Mouse (Mus musculus) brain, embryonic 14.5 days (tissue): ENCODE results near the gene Pi4kb. TPM values are rescaled to one million over a fixed set of nuclear protein-coding genes. Genes with fewer than 3 reads are reported as not detected.

ENCODE experiments used
- DNase-seq: peaks from one replicate; pipeline ENCODE4 v3.0.0-alpha.2; 2011; ENCODE audit warnings: low read depth
- CTCF ChIP-seq: fragments of 200-500 bp; IDR thresholded peaks from 2 replicates; pipeline ENCODE4 v1.5.1; 2012; ENCODE audit warnings: inconsistent platforms, mild to moderate bottlenecking, moderate library complexity, borderline replicate concordance; ENCODE audit not compliant: insufficient read depth, insufficient read length; ENCODE audit errors: extremely low read depth
- POLR2A ChIP-seq: fragments of 200-500 bp; IDR thresholded peaks from 2 replicates; pipeline ENCODE4 v1.6.1; 2012; ENCODE audit warnings: mild to moderate bottlenecking, inconsistent platforms, borderline replicate concordance; ENCODE audit not compliant: poor library complexity, insufficient read depth, insufficient read length, severe bottlenecking; ENCODE audit errors: extremely low read depth
- polyA plus RNA-seq: library from polyadenylated mRNA; depleted of rRNA; stranded (reverse); fragments of >200 nt; gene quantifications from 2 replicates; pipeline ENCODE4 v1.2.3, GENCODE M21; 2012

Pi4kb gene
- polyA plus RNA-seq, 1 experiment = 59.5 TPM

DNA sequence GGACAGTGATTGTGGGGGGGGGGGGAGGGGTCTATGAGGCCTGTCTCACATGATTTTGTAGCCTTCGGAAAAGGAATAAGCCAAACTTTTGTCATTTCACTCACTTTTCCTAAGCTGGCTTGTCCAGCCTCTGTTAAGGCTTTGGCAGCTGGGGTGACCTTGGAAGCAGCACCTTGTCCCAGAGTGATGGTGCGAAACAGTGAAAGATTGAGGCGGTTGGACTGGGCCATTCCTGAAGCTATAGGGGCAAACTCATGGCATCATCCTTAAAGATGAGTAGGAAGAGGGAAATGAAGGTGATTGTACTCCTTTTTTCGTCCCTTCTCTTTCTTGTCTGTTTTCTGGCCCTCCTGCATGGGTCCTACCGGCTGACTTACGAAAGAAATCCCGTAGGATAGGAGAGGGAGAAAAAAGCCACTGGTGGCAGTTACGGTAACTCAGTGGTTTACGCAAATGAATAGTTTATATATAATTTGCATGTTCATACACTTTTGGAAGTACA lies 454 bp upstream of the Pi4kb start:
- no peak for DNase-seq
- no peak for TF ChIP-seq POLR2A
- TF ChIP-seq CTCF = no peak

DNA sequence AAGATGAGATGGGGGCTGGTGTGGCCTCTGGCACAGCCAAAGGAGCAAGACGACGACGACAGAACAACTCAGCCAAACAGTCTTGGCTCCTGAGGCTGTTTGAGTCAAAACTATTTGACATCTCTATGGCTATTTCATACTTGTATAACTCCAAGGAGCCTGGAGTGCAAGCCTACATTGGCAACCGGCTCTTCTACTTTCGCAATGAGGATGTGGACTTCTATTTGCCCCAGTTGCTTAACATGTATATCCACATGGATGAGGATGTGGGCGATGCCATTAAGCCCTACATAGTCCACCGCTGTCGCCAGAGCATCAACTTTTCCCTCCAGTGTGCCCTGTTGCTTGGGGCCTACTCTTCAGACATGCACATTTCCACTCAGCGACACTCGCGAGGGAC lies 9.8 kb downstream of the Pi4kb start:
- no peak for DNase-seq
- TF ChIP-seq POLR2A (no peak), CTCF (no peak)

DNA sequence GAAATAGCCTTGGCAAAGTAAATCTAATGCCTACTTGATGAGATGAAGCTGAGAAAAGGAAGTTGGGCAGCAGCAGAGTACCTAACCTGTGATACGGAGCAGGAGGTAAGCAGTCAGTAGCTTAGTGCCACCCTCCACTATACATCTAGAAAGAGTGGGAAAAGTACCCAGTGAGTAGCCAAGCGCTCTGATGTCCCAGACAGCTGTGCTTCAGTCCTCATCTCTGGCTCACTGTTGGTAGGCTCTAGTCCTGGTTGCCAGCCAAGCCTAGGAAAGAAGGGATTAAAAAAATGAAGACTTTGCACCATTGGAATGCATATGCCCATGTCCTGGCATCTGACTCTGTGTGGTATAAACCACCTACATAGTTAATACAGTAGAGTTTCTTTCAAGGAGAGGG lies 11.0 kb downstream of the Pi4kb start:
- DNase-seq = no peak

GRCm38 (mm10) chr3:94987578-94987977 lies 13.0 kb downstream of the Pi4kb start:
- DNase-seq = no peak
- no peak for TF ChIP-seq POLR2A
- TF ChIP-seq CTCF = no peak

More for the DNA sequence above, 11.0 kb downstream of the Pi4kb start:
- TF ChIP-seq CTCF (no peak), POLR2A (no peak)

- no peak for TF ChIP-seq POLR2A
- no peak for TF ChIP-seq CTCF
- DNase-seq = peak; percentile 30
Measured at GRCm38 (mm10) chr3:94989159-94989761, 14.7 kb downstream of the Pi4kb start.

DNA sequence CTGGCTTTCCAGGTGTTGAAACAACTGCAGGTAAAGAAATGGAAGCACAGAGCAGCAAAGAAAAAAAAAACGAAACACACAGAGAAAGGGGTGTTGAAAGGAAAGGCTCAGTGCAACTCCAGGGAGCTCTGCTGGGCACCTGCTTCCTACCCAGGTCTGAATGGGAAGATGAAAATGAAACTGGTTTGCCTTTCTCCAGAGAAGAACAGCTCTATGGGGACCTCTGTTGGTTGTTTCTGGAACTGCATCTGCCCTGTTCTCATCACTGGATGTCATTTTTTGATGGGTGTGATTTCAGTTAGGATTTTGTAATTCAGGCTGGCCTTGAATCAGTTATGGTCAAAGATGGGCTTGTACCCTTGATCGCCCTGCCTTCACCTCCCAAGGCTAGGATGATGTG lies 22.4 kb downstream of the Pi4kb start:
- TF ChIP-seq POLR2A = no peak
- TF ChIP-seq CTCF = peak; percentile 89
- DNase-seq = peak; percentile 72

GRCm38 (mm10) chr3:95002569-95002968 lies 28.0 kb downstream of the Pi4kb start:
- TF ChIP-seq POLR2A = no peak
- no peak for TF ChIP-seq CTCF
- DNase-seq = peak; percentile 67

DNA sequence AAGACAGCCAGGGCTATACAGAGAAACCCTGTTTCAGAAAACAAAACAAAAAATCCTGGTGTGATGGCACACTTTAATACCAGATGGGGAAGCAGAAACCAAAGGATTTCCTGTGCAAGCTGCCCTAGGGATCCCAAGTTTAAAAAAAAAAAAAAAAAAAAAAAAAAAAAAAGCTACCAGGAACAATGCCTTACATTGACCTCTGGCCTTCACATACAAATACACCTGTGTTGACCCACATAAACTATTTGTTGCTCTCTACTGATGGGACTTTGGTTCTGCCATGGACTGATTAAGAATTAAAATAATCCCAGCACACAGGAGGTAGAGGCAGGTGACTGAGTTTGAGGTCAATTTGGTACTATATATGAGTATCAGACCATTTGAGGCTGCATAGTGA lies 28.7 kb downstream of the Pi4kb start:
- no peak for DNase-seq
- TF ChIP-seq CTCF (no peak), POLR2A (no peak)

DNA sequence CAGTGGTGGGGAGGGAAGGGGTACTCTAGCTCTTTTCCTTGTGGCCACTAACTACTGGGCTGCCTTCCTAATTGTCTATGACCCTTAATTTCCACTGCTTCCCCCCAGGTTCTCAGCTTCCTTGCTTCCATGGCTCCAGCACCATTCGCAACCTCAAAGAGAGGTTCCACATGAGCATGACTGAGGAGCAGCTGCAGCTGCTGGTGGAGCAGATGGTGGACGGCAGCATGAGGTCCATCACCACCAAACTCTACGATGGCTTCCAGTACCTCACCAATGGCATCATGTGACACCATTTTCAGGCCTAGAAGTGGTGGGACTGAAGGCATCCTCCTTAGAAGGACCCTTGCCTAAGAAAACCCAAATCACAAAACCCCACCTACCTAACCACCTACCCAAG lies 31.1 kb downstream of the Pi4kb start:
- no peak for TF ChIP-seq POLR2A
- TF ChIP-seq CTCF = no peak
- DNase-seq = no peak

DNA sequence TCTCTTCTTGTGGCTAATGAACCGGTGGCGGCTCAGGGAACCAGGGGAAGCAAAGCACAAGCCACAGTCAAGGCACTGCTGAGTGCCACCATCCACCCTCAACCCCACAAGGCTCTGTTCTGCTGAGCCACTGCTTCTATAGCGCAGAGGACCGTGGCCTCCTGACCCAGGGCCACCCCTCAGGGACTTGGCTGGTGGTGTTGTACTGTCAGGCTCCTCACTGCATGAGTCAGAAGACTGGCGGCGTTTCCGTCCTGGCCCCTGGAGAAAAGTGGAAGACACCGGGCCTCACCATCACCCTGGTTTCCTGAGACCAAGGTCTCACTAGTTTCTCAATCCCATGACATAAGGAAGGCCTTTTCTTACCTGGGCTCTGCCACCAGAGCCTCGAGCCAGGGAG lies 33.2 kb downstream of the Pi4kb start:
- TF ChIP-seq CTCF (no peak), POLR2A (no peak)
- no peak for DNase-seq

DNA sequence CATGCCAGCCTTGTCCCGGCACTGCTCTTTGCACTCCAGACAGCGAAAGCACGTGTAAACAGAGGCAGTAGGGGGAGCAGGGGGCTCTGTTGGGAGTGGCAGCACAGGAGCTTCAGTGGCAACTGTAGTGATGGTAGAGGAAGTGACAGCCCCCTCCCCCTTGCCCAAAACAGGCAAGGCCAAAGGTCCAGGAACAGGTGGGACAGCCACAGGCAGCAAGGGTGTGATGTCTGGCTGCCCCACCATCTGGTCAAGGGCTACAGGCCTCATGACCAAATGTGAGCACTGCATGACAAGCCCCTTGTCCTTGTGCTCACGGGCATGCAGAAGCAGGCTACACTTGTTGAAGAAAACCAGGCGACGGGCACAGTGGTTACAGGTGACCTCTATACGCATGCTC lies 35.9 kb downstream of the Pi4kb start:
- no peak for DNase-seq
- TF ChIP-seq POLR2A = no peak
- TF ChIP-seq CTCF = no peak

- no peak for TF ChIP-seq CTCF
- no peak for TF ChIP-seq POLR2A
- DNase-seq = no peak
Measured at GRCm38 (mm10) chr3:95012982-95013381, 38.5 kb downstream of the Pi4kb start.
